Mouse (Mus musculus) lung, adult 2 months (tissue): ENCODE results near the gene Fam32a.

Experiments
- CTCF ChIP-seq: fragments of 200-500 bp; IDR thresholded peaks from 2 replicates; pipeline ENCODE4 v1.5.1; 2011; ENCODE audit warnings: mild to moderate bottlenecking, low read length, control low read depth; ENCODE audit not compliant: insufficient read depth
- POLR2A ChIP-seq: fragments of 200-500 bp; IDR thresholded peaks from 2 replicates; pipeline ENCODE4 v1.6.1; 2011; ENCODE audit warnings: low read depth, mild to moderate bottlenecking, control low read depth, low read length, borderline replicate concordance; ENCODE audit errors: extremely low read depth

GRCm38 (mm10) chr8:72244610-72245009, 25.1 kb downstream of the Fam32a start:
- no peak for TF ChIP-seq CTCF
- no peak for TF ChIP-seq POLR2A
